Mouse (Mus musculus): Measurements from ENCODE around the gene Spata16. TPM values are rescaled to one million over a fixed set of nuclear protein-coding genes. Genes with fewer than 3 reads are reported as not detected.

Spata16 gene
- under 1 TPM in 1 of 2 experiments, not detected in 1; 0.16 TPM for polyA plus RNA-seq (2017; shearing (Covaris generic))

GRCm38 (mm10) chr3:26637402-26637801 is at the start of gene Spata16:
Spata16 (plus strand) TSS chr3:26637620.

